Mouse (Mus musculus) brain, adult 2 months (tissue): ENCODE measurements around the gene Pelo.

Experiments
- DNase-seq: peaks from one replicate; pipeline ENCODE4 v3.0.0; 2011; ENCODE audit warnings: low read depth, low spot score

Pelo gene

DNA sequence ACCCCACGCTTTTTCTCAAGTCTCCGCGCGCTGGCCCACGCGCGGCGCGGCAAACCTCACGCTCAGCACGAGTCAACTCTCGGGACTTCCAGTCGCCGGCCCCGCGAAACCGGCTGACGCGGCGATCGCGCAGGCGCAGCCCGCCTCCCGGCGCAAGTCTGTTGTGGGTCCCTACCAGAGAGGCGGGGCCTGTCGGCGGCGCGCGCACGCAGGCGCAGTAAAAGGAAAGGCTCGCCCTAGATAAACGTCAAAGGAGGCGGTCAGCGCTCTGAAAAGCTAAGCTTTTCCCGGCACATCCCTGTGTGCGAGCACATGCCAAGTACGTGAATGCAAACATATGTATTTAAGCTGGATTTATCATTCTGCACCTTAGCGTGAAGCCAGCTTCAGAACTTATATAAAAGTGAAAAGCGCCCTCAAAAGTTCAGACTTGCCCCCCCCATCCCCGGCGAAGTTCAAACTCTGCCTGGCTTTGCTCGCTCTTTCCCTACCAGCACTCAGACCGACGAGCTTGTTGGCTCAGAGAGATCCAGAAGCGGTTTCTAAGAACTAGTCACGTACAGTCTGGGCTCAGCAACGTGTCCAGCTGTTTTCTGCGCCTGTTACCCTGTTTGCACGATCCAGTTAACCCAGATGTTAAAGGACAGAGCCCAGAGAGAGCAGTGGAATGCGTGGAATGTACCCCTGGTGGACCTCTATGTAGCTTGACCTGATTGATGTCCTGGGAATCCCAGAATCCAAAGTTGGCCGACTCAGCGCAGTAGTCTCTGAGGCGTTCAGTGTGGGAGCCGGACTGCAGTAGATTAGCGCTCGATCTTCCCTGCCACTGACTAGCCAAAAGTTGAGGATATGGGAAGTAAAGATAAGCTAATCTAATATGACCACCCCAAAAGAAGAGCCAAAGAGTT is at the start of gene Pelo:
Gene Pelo, minus strand, starts transcription at position 118 of the 908 bp plus-strand sequence.
- DNase-seq: peak; percentile 95

DNA sequence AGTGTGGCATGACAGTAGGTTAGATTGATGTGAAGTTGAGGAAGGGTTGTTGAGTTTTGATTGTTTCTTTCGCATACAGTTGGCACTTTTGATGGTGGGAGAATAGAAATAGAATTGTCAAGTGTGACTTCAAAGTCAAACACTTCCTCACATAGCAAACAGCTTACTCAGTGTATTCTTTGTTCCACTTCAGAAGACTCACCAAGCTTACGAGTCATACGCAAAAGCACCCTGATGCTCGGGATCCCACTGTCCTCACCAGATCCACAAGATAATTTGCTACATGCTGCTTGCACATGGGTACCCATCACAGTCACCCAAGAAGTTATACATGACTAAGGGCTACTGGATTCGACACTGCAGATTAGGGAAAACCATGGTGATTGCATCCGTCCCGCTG is 48.5 kb upstream of the Pelo start:
- DNase-seq: no peak

DNA sequence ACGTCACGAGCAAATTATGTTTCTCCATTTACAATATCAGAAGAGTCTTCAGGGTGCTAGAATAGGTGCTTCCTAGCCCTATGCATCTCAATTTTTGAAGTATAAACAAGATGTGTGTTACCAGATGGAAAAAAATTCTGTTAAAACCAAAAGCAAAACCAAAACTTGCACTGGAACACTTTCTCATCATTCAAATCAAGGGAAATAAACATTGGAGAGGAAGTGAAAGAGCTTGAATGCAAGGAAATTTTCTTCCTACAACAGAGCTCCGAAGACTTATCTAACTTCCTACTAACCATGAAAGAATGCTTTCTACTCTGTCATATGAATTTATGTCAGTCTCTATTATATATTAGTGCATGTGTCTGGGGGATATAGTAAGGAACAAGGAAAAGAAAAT is 46.8 kb upstream of the Pelo start:
- no peak for DNase-seq

DNA sequence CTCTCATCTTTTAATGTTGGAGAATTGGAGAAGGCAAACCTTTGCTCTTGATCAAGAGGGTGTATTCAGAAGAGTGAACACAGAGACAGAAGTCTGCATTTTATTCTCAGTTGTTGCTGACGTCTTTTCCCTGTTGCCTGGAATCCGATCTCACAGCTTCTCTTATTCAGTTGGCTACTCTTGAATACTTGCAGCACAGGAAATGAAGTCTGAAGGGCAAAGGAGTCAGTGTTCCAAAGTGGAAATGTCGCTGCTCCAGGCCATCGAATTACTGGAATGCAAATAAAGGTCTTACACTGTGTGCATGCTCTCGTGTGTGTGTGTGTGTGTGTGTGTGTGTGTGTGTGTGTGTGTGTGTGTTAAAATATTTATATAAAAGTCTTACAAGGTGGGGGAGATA is 42.4 kb upstream of the Pelo start:
- DNase-seq: no peak

DNA sequence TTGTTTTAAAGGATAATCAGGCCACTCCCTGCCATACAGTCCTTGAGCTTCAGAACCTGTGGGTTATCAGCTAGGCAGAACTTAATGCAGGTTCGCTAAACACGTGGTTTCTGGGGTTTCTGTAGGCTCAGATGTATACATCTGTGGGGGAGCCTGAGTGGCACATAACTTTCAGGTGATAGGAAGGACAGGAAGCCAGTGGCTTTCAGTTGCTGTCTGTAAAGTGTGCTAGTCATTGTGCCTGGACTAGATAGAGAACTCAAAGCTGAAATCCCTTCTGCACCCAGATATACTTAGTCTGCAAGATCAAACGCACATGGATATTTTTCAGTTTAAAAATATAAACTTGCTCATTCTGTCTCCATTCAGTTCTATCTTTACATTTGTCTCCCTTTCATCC is 41.4 kb upstream of the Pelo start:
- no peak for DNase-seq

DNA sequence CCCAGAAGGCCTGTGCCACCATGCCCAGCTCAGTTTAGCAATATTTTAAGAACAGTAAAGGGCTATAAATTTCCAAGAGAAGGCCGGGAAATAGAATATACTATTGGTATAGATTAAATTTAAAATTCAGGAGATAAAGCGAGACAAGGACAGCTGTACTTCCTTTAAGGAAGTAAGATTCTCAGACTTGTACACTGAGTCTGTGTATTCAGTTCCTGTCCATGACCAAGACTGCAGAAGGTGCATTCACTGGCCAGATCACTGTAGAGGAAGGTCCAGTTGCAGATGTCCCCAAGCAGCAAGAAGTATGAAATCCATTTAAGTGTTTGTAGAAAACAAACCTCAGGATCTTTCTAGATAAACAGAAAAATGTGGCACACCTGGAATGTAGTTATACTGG is 40.0 kb upstream of the Pelo start:
- DNase-seq: no peak

DNA sequence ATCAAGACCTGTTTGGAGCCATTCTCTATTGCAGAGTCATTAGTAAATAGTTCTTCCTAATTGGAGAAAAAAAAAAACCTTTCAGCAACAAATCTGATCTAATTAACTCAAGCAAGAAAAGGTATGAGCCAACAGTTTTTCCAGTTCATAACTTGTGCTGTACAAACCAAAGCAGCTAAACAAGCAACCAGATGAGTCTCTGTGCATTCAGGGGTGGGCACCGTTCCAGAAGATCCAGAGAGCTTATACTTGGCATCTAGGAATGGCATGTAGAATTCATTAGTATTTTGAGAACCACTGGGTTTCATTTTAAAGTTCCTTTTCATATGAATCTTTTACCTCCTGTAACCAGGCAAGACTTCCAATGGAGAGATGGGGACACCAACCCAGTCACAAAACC is 37.8 kb upstream of the Pelo start:
- DNase-seq: no peak

DNA sequence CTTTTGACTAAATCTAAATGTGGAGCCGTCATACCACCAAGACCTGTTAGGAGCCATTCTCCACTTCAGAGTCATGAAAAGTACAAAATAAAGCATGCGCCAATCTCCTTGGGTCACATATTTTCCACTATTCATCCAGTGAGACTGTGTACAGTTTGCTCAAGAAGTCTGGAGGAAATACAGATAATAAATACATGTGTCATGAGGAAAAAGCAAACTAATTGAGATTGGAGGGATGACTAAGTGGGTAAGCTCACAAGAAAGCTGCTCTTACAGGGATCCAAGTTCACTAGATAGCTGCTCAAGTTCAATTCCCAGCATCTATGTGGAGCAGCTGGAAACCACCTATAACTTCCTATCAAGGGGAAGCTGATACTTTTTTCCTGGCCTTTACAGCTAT is 36.5 kb upstream of the Pelo start:
- no peak for DNase-seq

DNA sequence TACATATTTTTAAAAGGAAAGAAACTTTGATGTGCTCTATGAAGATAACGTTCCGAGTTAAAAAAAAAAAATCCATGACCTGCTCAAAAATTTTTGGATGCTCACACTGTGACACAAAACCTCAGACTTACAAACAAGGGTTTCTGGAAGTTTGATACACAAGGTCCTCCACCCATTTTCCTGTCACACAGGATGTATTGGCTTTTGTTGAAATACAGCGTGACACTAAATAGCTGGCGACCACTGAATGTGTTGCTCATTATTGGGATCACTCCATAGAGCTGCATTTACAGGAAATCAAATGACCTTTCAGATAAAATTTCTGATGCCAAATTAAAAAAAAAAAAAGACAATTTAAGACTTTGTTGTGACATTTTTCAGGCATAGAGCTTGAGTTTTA is 35.1 kb upstream of the Pelo start:
- DNase-seq: no peak

DNA sequence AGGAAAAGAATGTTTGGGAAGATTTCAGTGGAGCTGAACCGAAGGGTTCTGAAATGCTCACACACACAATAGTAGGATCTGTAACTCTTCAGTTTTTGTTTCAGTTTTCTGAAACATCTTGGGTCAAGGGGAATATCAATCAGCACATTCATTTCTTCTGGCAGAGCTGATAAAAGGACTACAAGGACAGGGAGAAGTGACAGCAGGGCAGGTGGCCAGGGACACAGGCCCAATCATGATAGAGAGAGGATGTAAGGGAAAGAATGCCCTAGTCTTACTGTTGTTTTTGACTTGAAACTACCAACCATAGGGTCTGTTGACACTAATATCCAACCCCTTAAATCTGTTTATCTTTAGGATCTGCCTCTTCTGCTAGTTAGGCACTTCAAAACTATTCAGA is 34.5 kb upstream of the Pelo start:
- DNase-seq: no peak

DNA sequence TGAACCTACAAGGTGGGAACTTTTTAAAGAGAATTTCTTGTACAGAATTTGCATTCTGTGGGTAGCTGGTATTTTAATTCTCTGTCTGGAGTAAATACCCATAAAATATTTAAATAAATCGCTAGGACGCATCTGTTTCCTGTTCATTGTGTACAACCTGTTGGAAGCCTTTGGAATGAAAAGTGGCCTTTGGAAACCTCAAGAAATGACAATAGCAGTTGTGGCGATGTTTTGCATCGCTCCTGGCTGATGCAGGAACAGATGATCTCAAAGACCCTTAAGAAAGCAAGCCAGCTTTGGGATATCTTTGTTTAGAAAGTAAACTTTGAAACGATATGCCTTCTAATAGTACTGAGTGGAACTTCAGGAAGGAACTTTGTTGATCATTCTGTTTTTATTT is 28.8 kb upstream of the Pelo start:
- no peak for DNase-seq

DNA sequence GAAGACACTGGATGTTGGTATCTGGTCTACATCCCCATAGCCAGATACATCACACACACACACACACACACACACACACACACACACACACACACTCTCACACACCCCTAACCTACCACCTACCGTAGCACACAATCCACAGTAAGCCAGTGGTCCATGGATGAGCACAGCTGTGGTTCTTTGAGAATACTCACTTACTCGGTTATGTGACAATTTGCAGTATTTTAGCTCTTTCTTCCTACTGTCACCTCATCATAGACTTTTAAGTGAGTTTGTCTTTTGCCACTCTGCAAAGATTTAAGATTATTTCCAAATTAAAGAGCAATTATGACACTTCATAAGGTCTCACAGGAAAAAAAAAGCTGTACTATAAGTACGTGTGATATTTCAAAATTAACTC is 28.2 kb upstream of the Pelo start:
- DNase-seq: no peak

DNA sequence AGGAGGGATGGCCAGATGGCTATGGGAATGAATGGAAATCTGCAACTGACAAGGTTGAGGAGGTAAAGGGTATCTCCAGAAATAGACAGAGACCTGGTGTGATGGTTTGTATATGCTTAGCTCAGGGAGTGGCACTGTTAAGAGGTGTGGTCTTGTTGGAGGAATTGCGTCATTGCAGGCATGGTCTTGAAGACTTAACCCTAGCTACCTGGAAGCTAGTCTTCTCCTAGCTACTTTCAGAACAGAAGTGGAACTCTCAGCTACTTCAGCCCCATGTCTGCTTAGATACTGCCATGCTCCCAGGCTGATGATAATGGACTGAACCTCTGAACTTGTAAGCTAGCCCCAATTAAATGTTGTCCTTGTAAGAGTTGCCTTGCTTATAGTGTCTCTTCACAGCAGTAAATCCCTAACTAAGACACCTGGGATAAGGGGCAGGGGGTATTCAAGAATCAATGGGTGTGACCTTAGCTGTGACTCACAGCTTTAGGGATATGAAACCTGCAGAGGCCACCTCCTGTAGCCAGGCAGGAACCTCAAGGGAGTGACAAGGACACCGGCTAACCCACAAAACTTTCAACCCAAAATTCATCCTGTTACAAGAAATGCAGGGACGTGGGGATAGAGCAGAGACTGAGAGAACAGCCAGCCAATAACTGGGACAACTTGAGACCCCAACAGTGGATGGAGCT is 27.1 kb upstream of the Pelo start:
- DNase-seq: no peak

DNA sequence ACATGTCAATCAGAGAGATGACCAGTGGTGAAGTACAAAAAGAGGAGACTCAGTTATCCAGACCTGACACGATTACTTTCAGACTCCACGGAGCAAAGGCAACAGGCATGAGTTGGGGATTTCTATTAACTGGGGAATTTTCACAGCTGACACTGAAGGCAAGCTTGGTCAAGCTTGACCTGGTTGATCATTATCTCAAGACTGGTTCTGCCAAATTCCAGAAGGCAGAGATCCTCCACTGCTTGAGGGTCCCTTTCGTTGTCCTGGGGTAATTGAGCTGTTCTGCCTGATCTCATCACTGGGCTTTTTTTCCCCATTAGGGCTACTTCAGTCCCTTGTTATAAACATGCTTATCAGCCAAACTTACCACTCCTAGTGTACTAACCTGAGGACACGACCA is 19.6 kb upstream of the Pelo start:
- DNase-seq: no peak

DNA sequence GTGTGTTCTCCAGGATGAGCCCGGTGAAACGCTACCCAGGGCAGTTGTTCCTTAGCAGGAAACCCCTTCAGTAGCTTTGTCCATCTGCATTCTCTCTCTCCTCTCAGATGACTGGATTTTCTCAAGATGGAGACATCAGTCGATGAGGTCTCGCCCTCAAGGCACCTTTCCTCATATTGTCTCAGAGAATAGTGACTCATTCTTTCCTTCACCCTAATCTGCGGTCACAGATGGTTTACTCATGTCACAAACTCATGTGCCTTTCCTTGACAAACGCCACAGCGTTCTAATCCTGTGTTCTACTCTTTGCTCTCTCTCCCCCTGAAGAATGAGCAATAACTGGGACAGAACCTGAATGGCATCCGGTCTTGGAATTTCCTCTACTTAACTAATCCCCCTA is 17.4 kb upstream of the Pelo start:
- no peak for DNase-seq

DNA sequence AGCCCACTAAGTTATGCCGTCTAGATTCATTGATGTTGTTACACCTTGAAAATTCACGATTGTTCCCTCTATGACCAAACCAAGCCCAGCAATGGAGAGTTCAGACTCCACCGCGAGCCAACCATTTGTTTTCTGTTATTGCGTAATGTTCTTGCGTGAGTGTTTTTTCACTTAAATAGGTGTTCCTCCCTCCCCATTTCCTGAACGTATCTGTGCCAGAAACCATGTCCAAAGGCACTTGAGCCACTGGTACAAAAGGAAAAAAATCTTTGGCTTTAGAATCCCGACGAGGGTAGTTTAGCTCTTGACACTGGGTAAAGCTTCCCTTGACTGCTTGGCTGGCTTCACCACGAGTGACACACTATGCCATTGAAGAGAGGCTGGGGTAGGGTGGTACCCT is 16.2 kb upstream of the Pelo start:
- no peak for DNase-seq

DNA sequence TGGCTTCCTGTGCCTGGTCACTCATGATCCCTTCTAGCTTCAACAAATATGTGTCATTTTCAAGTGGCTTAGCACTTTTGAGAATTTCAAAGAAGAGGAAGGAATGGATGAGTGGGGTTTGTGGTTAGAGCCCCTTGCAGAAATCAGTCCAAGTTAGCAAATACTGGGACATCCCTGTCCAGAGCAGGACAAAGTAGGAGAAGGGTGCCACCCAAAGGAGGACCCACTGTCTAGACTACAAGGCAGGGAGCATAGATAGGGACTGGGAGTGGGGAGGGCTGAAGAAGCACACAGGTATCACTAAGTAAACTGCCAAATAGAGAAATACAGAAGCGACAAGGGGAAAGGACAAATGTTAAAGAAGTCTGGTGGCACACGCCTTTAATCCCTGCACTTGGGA is 12.8 kb upstream of the Pelo start:
- no peak for DNase-seq

DNA sequence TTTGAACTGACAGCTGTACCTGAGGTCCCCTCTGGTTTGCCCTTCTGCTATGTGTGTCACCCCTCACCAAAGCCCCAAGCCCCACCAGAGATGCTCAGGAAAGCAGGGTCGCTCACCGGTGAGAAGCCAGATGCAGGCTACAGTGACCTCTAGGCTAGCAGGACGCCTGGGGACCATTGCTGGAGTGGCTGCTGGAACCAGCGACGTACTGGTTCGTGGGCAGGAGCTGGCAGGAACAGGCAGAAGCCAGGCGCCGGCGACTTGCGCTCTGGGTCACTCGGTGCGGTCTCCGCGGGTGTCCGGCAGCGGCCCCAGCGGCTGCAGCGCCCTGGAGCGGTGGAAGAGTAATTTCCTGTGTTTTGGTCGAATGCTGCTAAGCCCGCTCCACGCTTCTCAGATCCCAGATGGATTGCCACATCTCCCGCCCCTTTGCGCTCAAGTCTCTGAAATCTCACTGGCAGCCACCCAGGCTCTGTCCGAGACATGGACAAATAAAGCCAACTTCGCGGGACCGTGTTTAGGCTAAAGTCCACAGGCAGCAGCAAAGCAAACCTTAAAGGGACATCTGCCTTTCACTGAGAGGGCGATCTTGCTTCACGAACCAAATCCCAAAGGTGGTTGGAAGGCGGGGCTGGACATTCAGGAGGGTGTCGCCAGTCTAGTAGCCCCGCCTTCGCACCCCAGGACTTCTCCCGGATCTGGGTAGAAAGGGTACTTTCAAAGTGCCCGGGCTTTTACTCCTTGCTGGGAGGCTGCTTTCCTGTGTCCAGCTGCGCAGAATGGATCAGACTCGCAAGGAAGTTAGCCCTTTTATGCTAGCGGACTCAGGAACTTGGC is 11.6 kb upstream of the Pelo start, which contains the start of the genes Gm49395 and Itga1:
Gene Gm49395, minus strand, starts transcription at position 567 of the 837 bp plus-strand sequence.
Gene Itga1, minus strand, starts transcription at position 610 of the 837 bp plus-strand sequence.
- DNase-seq: peak; percentile 39

DNA sequence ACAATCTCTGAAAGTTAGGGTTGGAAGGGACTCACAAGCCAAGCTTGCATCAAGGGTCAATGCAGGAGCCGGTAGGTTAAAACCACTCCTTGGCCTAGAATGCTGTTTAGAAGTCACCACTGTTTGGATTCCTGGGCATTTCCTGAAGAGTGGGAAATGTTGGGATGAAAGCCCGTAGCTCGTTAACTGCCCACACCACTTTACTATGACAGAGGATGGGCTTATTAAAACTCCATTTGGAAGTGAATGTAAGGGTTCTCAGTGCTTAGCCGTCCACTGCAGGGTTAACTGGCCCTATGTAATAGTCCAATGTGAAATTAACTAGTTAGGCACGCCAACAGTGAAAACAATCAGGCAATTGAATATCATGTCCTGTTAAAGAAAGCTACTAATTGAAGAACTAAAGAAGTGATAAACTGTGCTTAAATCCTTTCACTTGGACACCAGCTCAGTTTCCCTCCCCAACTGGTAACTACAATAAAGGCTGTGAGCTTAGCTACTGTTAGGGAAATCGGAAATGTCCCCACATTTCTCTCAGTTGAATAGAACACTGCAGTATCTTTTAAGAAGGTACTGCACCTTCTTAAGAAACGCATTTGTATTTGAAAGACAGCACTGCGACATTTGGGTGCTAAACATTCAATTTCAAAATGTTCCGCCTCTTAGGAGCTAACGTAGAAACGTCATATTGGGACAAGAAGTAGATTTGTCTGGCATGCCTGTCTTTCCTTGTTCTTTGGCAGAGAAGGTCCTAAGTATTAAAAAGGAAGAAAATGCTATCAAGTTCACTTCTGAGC is 10.6 kb upstream of the Pelo start:
- DNase-seq: no peak

DNA sequence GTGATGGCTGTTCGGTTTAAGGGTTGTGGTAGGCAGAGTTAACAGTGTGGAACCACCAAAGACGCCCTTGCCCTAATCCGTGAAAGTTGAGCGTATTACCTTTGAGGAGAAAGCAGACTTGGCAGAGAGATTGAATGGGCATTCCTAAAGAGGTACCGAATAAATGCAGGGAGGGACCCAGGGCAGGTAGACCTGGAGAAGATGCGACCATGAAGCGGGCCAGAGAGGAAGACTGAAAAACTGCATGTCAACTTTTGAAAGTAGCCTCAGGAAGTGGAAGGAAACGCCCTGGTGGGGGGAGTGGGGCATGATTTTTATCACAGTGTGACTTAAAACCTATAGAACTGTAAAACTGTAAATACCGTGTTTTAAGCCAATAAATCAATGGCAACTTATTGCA is 9.4 kb upstream of the Pelo start:
- DNase-seq: no peak

DNA sequence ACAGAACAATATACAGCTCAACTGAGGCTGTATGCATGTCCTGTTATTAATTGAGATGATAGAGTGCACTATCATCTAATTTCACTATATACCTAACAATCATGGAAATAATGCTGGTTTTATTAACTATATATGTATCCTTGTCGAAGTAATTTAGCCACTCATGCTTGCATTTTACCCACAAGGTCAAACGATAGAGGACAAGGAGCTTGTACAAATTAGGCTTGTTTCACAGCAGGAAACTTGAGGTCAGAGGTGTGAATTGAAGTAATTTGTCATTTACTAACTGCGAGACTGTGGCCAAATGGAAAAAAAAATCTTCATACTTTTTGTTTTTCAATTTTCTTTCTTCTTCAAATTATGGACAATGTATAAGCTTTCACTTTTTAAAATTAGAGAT is 8.2 kb upstream of the Pelo start:
- DNase-seq: no peak
